Mouse (Mus musculus) heart, adult 2 months (tissue): ENCODE measurements around the gene Hsh2d.

ENCODE experiments used
- CTCF ChIP-seq: fragments of 200-600 bp; IDR thresholded peaks from 2 replicates; pipeline ENCODE4 v1.8.1; 2022; ENCODE audit warnings: antibody characterized with exemption, mild to moderate bottlenecking, moderate library complexity
- EP300 ChIP-seq: fragments of 200-500 bp; IDR thresholded peaks from 2 replicates; pipeline ENCODE4 v1.6.1; 2011; ENCODE audit warnings: low read depth, low read length, control low read depth; ENCODE audit not compliant: insufficient read depth
- POLR2A ChIP-seq: fragments of 200-500 bp; IDR thresholded peaks from 2 replicates; pipeline ENCODE4 v1.6.1; 2011; ENCODE audit warnings: mild to moderate bottlenecking, low read depth, low read length, control low read depth; ENCODE audit not compliant: insufficient read depth

DNA sequence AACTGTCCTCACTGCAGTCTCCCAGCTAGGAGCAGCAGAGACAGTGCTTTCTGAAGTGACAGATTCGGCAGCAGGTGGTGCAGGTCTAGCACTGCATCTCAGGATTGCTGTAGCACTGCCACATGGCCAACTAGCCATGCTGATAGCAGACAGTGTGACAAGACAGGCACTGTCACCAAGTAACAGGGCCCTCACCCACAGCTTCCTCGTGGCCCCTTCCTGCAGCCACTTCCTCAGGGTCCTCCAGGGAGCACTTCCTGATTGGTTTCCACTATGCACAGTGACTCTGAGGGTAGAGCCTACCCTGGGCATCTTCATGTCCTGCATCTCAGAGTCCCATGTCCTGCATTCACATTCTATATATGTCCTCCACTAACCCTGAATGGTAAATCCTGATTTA, 55.2 kb downstream of the Hsh2d start:
- TF ChIP-seq CTCF = no peak
- no peak for TF ChIP-seq EP300
- no peak for TF ChIP-seq POLR2A
